Mouse (Mus musculus) frontal cortex, postnatal 14 days (tissue): ENCODE measurements at regions not wholly inside any gene's neighbourhood (a gene's known extent, or its start where the extent isn't known, plus 50 kb on each side); places are given as distances from the start of the nearest gene placed in this dataset.

Source experiments
- DNase-seq, 2 experiments: peaks; one replicate each; pipeline ENCODE4 v3.0.0; 2022; ENCODE audit warnings: low spot score in 2 of 2

- no peak for DNase-seq
Observed at GRCm38 (mm10) chr15:63557816-63558215, 287.2 kb downstream of the Gsdmc2 start.

GRCm38 (mm10) chr15:63553597-63553996, 291.4 kb downstream of the Gsdmc2 start:
- no peak for DNase-seq

- DNase-seq, result peak; percentile 20 to 28
Observed at GRCm38 (mm10) chr15:63532337-63533055, 312.5 kb downstream of the Gsdmc2 start.

- DNase-seq, result no peak
Observed at GRCm38 (mm10) chr15:63527318-63527717, 317.7 kb downstream of the Gsdmc2 start.

GRCm38 (mm10) chr15:63526820-63527219, 318.2 kb downstream of the Gsdmc2 start:
- DNase-seq, result no peak

GRCm38 (mm10) chr15:63517301-63517700, 327.7 kb downstream of the Gsdmc2 start:
- no peak for DNase-seq

GRCm38 (mm10) chr15:63500453-63500852, 344.5 kb downstream of the Gsdmc2 start:
- DNase-seq, result no peak

GRCm38 (mm10) chr15:63498483-63498882, 346.5 kb downstream of the Gsdmc2 start:
- DNase-seq, result no peak

GRCm38 (mm10) chr15:63497207-63497606, 347.8 kb downstream of the Gsdmc2 start:
- no peak for DNase-seq

- no peak for DNase-seq
Observed at GRCm38 (mm10) chr15:63484910-63485309, 360.1 kb downstream of the Gsdmc2 start.

GRCm38 (mm10) chr15:63484217-63484887, 360.6 kb downstream of the Gsdmc2 start:
- DNase-seq, result no peak

DNA sequence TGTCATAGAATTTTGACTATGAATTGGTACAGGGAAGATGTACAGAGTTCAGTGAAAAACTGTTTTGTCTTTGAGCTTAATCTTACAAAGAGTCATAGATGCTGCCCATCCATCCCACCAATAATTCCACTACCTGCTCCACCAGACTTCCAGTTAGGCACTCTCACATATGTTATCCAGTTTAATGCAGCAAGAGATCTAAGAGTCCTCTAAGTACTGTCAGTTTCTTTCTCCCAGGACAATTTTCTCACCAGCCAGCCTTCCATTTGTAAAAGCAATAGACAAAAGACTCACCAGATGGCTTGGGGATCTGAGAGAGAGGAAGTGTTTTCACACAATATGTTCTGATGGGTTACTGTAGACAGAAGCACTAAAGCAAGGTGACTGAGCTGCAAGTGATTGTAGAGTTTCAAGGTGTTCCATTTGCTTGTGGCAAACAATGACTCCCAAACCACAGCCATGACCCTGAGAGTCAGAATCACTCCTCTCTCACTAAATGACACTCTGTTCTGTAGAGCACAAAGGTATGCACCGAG, 365.6 kb downstream of the Gsdmc2 start:
- DNase-seq, result no peak

DNA sequence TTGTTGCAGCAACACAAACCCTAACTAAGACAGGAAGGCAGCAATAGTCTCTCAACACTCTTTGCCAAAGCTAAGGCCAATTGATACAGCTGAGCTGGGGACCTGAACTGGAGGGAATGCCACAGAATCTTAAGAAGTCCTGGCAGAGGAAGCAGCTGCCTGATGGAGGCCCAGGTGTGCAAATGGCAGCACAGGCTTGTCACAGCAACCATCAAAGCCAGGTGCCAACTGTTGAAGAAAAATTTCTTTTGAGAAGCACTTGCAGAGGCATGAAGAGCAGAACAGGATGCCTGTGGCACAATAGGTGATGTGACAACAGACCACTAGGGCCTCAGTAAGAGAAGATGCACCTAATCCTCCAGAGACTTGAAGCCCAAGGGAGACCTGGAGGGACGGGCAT, 378.1 kb downstream of the Gsdmc2 start:
- no peak for DNase-seq

- no peak for DNase-seq
Observed at GRCm38 (mm10) chr15:63452529-63452928, 392.4 kb downstream of the Gsdmc2 start.

DNA sequence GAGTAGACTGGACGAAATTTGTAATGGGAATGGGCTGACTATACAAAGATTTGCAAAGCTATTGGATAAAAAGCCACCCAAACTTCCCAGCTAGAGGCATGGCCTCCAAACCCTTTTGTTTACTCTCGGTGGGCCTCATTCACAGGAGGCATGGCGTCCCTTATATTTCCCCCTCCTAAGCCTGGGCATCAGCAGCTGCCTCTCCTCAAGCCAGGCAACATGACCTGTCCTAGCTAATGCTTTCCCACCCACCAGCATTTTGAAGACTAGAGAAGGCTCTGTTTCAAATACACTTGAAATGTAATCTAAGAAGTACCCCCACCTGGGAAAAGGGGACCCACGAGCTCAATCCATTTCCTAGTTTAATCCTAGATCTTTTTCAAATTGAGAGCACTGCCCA, 398.7 kb downstream of the Gsdmc2 start:
- DNase-seq, result no peak

- DNase-seq, result no peak
Observed at GRCm38 (mm10) chr15:63445016-63445415, 400.0 kb downstream of the Gsdmc2 start.

- DNase-seq, result no peak
Observed at GRCm38 (mm10) chr15:63442146-63442780, 402.7 kb downstream of the Gsdmc2 start.

- DNase-seq, result no peak
Observed at GRCm38 (mm10) chr15:63412649-63413048, 432.3 kb downstream of the Gsdmc2 start.

- no peak for DNase-seq
Observed at GRCm38 (mm10) chr15:63411771-63412118, 433.2 kb downstream of the Gsdmc2 start.

DNA sequence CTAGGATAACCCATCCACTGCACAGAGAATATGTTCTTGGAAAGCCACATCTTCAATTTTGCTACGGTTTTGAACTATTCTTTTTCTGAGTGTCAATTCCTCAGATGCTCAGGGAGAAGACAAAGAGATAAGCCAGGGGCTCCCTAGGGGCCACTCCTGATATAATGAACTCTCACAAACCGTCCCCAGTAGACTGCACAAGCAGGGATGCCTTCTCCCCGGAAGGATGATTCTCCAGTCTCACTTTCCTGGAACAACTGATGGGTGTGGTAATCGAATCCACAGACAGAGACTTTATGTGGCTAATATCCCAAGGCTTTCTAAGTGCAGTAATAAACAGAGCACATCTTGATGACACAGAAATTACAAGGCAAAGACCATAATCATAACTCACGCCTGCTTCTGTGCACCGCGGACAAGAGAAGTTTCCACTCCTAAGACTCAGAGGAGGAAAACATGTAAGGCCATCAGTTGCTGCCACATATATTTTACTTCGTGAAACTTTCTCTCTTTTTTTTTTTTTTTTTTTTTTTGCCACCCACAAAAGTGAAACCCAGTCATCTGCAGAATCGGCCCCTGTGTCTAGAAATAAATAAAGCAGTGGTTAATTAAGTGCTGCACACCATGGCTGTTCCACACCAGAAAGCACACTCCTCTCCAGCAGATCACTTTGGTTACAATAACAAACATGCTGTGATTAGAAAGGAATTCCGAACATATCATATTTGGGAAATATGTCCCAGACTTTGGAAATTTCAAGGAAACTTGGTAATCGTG, 433.8 kb downstream of the Gsdmc2 start:
- no peak for DNase-seq

DNA sequence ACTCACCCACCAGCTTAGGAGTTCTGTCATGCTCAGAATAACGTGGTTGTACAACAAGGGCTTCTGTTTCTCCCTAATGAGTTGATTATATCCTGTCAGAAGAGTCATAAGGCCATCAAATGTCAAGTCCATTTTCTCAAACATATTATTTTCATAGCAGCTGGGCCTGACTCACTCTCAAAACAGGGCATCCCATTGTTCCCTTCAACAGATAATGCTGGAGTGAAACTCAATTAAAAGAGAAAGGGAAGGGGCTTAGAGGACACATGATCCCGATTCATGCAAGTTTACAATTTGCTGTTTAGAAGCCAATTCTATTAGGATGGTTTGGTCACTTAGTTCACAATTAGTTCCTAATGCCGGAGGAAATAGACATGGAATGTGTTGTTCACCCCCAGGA, 444.5 kb downstream of the Gsdmc2 start:
- no peak for DNase-seq

DNA sequence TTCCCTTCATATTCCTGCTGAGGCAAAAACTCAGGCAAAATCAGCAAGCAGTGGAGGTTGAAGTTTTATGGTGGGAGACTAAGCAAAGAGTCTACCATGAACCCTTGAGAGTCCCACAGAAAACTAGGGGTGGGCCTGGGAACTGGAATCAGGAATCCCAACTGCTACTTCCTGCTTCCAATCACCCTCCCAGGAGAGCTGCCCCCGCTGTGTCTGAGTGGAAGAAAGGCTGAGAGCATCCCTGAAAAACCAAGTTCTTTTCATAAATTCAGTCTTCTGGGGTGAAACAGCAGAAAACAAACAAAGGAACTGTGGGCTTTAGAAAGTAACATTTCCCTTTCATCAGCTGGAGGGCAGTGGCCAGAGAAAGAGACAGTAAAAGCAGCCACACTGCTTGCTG, 445.0 kb downstream of the Gsdmc2 start:
- no peak for DNase-seq
